Mouse (Mus musculus): ENCODE measurements around the gene Gas2l2. TPM values are rescaled to one million over a fixed set of nuclear protein-coding genes. Genes with fewer than 3 reads are reported as not detected.

Gene Gas2l2
- 0.39 TPM for polyA plus RNA-seq (2015; fragmentation: Illumina TruSeq; extraction: RNeasy Lipid Tissue Mini Kit (QIAGEN cat#74804); ENCODE audit: low read depth, low replicate concordance)

DNA sequence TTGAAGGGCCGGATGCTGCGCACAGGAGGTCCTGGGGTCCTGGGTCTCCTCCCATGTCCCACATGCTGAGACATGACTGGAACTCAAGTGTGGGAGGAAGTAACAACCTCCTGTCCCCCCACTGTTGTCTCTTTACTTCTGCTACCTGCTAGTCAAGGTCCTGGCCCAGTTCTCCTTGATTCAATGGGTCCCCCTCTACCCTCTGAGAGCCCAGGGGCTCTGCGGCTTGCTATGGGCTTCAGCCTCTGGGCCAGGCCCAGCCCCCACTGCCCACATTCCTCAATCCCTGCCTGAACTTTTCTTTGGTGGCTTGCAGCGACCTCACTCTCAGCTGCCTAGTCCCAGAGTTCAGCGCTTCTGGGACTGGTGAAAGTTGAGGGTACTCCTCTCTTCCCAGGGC, at the start of gene Gas2l2:
Gene Gas2l2 (minus strand): TSS at position 101 of the 400 bp plus-strand sequence.

DNA sequence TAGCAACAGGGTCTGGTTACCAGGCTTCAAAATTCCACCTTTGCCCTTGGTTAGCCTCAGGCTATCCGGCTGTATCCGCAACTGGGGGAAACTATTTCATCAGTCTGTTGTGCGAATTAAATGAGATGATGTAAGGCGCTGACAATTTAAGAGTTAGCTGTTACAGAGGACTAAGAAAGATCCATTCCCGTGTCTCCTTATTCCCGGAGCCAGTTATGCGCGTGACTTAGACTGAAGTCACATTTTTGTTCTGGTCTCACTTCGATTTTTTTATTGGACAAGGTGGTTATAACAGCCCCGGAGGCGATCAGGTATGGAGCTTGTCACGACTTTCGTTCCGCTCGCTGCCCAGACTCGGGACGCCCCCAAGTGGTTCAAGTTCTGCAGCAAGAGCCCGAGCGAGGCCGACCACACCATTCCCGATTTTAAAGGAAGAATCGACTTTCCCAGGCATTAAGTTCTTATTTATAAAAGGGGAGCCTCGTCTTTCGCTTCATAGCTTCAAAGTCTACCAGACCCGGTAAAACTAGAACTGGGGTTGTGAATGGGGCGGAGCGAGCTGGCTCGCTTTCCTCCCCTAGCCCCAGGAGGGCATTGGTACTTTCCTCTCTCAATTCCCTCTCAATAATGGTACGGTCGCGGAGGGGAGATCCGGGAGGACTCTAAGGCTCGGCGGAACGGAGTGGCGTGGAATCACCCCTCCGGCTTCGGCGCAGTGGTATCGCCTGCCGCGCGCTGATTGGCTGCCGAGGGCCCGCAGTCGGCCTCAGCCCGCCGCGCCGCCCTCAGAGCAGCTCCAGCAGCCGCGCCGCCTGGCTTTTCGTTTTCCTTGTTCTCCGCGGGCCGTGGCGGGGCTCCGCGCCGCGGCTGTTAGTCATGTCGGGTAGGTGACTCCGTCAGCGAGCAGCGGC, 43.3 kb upstream of the Gas2l2 start, which contains the start of gene Taf15:
Gene Taf15 (plus strand): TSS at position 763 of the 911 bp plus-strand sequence.

DNA sequence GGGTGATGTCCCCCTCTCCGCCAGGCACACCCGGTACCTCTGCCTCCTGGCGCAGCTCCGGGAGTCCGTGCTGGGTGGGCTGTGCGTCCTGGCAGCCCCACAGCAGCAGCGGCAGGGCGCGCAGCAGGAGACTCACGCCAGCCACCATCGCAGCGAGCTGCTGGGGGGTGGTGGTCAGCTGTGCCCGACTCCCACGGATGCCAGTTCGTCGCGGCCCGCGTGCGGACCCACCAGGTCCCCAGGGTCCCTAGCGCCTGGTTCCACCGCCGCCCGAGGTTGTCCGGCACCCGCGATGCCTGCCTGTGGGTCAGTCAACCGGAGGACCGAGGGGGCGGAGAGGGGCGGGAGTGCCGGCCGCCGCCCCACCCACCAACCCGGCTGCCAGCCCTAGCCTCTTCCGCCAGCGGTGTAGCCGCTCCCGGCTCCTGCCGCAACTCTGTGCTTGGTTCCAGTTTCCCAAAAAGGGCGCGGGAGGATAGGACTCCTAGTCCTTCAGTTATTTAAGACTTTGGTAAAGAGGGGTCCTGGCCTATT, 33.5 kb upstream of the Gas2l2 start, which contains the start of gene Mmp28:
Gene Mmp28 (minus strand): TSS at position 361 of the 534 bp plus-strand sequence.

DNA sequence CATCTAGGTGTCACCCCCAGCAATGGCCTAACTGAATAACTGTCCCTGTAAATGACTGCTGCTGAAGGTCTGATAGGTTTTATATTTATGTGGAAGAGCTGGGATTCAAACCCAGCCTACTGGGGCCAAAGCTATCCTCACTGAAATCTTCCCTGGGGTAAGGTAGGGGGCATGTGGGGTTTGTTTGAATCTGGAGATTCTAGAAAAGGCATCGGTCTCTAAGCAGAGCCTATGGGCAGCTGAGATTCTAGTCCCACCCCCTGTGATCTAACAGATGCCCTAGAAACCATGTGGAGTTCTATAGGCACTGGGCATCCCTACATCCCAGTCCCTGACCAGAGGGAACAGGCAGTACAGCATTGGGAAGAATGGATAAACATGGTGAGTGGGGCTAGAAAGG, 8.1 kb upstream of the Gas2l2 start, which contains the start of gene 1700020L24Rik:
Gene 1700020L24Rik (plus strand): TSS at position 301 of the 400 bp plus-strand sequence.

DNA sequence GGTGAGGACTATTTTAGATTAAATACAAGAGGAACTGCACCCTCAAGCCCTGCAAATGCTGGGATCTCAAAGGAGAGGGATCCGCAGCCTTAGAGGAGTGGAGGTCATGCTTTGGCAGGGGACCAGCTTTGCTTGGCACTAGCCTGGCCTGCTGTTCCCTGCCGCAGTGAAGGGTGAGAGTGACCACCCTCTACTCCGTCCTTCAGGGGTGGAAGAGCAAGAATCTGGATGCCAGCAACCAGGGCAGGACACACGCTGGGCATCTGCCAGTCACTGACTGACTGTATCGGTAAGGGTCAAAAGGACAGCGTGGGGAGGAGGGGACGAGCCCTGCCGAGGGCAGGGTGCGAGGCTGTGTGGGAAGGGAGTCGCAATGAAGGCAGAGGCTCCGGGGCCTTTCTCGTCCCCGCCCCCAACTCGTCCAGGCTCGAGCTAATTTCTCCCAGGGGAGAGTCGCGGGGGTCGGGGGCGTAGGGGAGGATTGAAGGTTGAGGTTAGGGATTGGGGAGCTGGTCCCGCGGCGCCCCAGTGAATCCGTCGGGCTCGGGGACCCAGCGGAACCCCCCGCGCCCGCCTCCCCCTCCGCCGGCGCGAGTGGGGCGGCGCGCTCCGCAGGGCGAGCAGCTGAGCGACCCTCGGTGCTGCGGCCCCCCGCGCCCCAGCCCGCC, 20.0 kb downstream of the Gas2l2 start, which contains the start of gene Rasl10b:
Gene Rasl10b (plus strand): TSS at position 51 of the 668 bp plus-strand sequence.

Other genes with a start within 250 kb of the Gas2l2 start
- gene Slfn3, start 238.1 kb downstream of the Gas2l2 start, polyA plus RNA-seq (2015; fragmentation: Illumina TruSeq; extraction: RNeasy Lipid Tissue Mini Kit (QIAGEN cat#74804); ENCODE audit: low read depth, low replicate concordance), result 0.45 TPM
- gene Slfn14, start 142.7 kb downstream of the Gas2l2 start, polyA plus RNA-seq (2015; fragmentation: Illumina TruSeq; extraction: RNeasy Lipid Tissue Mini Kit (QIAGEN cat#74804); ENCODE audit: low read depth, low replicate concordance), result not detected
- 152 TPM for gene Ap2b1, start 130.4 kb downstream of the Gas2l2 start, polyA plus RNA-seq (2015; fragmentation: Illumina TruSeq; extraction: RNeasy Lipid Tissue Mini Kit (QIAGEN cat#74804); ENCODE audit: low read depth, low replicate concordance)
- 8.5 TPM for gene Pex12, start 126.9 kb downstream of the Gas2l2 start, polyA plus RNA-seq (2015; fragmentation: Illumina TruSeq; extraction: RNeasy Lipid Tissue Mini Kit (QIAGEN cat#74804); ENCODE audit: low read depth, low replicate concordance)
- gene Rasl10b, start 20.3 kb downstream of the Gas2l2 start, polyA plus RNA-seq (2015; fragmentation: Illumina TruSeq; extraction: RNeasy Lipid Tissue Mini Kit (QIAGEN cat#74804); ENCODE audit: low read depth, low replicate concordance), result 199 TPM
- gene 1700020L24Rik, start 8.2 kb upstream of the Gas2l2 start, polyA plus RNA-seq (2015; fragmentation: Illumina TruSeq; extraction: RNeasy Lipid Tissue Mini Kit (QIAGEN cat#74804); ENCODE audit: low read depth, low replicate concordance), result 0.70 TPM
- 2.2 TPM for gene Mmp28, start 33.6 kb upstream of the Gas2l2 start, polyA plus RNA-seq (2015; fragmentation: Illumina TruSeq; extraction: RNeasy Lipid Tissue Mini Kit (QIAGEN cat#74804); ENCODE audit: low read depth, low replicate concordance)
- 48.3 TPM for gene Taf15, start 43.6 kb upstream of the Gas2l2 start, polyA plus RNA-seq (2015; fragmentation: Illumina TruSeq; extraction: RNeasy Lipid Tissue Mini Kit (QIAGEN cat#74804); ENCODE audit: low read depth, low replicate concordance)
- not detected for gene Heatr9, start 92.7 kb upstream of the Gas2l2 start, polyA plus RNA-seq (2015; fragmentation: Illumina TruSeq; extraction: RNeasy Lipid Tissue Mini Kit (QIAGEN cat#74804); ENCODE audit: low read depth, low replicate concordance)
- gene Ccl5, start 101.1 kb upstream of the Gas2l2 start, polyA plus RNA-seq (2015; fragmentation: Illumina TruSeq; extraction: RNeasy Lipid Tissue Mini Kit (QIAGEN cat#74804); ENCODE audit: low read depth, low replicate concordance), result not detected
- 3.1 TPM for gene Ccl9, start 149.2 kb upstream of the Gas2l2 start, polyA plus RNA-seq (2015; fragmentation: Illumina TruSeq; extraction: RNeasy Lipid Tissue Mini Kit (QIAGEN cat#74804); ENCODE audit: low read depth, low replicate concordance)
- 2.6 TPM for gene Ccl6, start 163.6 kb upstream of the Gas2l2 start, polyA plus RNA-seq (2015; fragmentation: Illumina TruSeq; extraction: RNeasy Lipid Tissue Mini Kit (QIAGEN cat#74804); ENCODE audit: low read depth, low replicate concordance)
- gene Rpl9-ps1, start 216.2 kb upstream of the Gas2l2 start, polyA plus RNA-seq (2015; fragmentation: Illumina TruSeq; extraction: RNeasy Lipid Tissue Mini Kit (QIAGEN cat#74804); ENCODE audit: low read depth, low replicate concordance), result not detected
- gene Ccl3, start 219.9 kb upstream of the Gas2l2 start, polyA plus RNA-seq (2015; fragmentation: Illumina TruSeq; extraction: RNeasy Lipid Tissue Mini Kit (QIAGEN cat#74804); ENCODE audit: low read depth, low replicate concordance), result not detected
- not detected for gene Ccl4, start 233.1 kb upstream of the Gas2l2 start, polyA plus RNA-seq (2015; fragmentation: Illumina TruSeq; extraction: RNeasy Lipid Tissue Mini Kit (QIAGEN cat#74804); ENCODE audit: low read depth, low replicate concordance)